Comparison of ENCODE assay signal across 8 mouse cellular contexts in the genomic region with DNA sequence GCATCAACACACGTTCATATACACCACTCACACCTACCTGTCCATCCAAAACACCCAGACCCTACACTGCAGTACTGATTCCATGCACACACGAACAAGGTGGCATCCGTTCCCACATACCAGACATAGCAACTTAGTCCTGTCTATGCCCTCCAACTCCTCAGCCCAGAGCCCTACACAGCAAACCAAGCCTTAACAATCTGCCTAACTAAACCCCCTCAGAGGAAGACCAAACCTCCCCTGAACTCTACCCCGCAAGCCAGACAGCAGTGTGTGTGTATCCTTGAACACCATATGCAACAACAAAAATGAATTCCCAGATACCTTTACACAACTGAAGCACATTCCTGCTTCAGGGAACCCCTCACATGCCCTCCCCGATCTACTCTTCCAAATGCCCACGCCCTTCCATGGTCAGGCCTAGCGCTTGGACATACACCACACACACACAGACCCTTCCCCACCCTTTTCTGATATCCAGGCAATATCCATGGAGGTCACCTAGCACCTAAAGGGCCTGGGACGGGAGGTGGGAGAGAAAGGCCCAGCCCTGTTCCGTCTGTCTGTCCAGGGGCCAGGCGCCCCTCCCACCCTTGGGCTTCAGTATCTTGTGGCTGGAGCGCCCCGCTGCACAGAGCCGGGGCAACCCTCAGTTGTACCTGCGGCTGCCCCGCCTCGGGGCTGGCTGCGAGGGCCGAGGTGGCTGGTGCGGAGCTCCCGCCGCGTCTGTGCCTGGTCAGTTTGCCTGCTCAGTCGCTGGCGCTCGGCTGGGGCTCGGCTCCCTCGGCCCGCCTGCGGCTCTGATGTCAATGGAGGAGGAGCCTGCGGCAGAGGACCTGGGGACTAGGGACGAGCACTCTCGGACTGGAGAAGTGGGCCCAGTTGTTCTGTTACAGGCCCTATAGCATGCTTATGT. TPM values are rescaled to one million over a fixed set of nuclear protein-coding genes. Genes with fewer than 3 reads are reported as not detected.
A peak's percentile ranks its signal among the peaks of the same experiment; 100 is the strongest.
DNase-seq lines count a peak whose midpoint lies in the region; ATAC-seq and TF ChIP-seq lines count a peak whose summit lies in the region.

TSS of gene Camk1 (minus strand) at position 808 of the 916 bp plus-strand sequence.

- peak; percentile 47; the same call in 1 of the 2 replicates for TF ChIP-seq POLR2A in brain, embryonic 14.5 days (IDR thresholded peaks at IDR 0.05; ENCODE audit: borderline replicate concordance, extremely low read depth, insufficient read depth, insufficient read length, poor library complexity, severe bottlenecking)

- ATAC-seq in erythroblast, adult 5-6 weeks (replicated peaks; ENCODE audit: low FRiP score, poor library complexity, severe bottlenecking): peak; percentile 31; the same call in 1 of the 2 replicates
- peak; percentile 83 for ATAC-seq in heart, embryonic 12.5 days (ENCODE audit: insufficient number of reproducible peaks, low FRiP score)
- ATAC-seq in kidney, embryonic 15.5 days (replicated peaks; ENCODE audit: low FRiP score): peak; percentile 89
- peak; percentile 79 for ATAC-seq in liver, embryonic 11.5 days (replicated peaks; ENCODE audit: low FRiP score)
- peak; percentile 76 for ATAC-seq in monocyte, adult 5-6 weeks (replicated peaks; ENCODE audit: insufficient number of reproducible peaks, low FRiP score, low TSS enrichment, poor library complexity, severe bottlenecking)
- ATAC-seq in stomach, embryonic 14.5 days (ENCODE audit: insufficient number of reproducible peaks, insufficient read depth, low FRiP score, low read depth): peak; percentile 77

- no peaks in the 10 kb centered on the region for H3K9me3 ChIP-seq in heart, embryonic 12.5 days (replicated peaks)
- no peaks in the 10 kb centered on the region for H3K9me3 ChIP-seq in kidney, embryonic 15.5 days (replicated peaks)
- H3K9me3 ChIP-seq in liver, embryonic 11.5 days (ENCODE audit: control insufficient read depth, low read length): no peaks in the 10 kb centered on the region
- H3K9me3 ChIP-seq in stomach, embryonic 14.5 days (ENCODE audit: control insufficient read depth, low read depth, low read length): no peaks in the 10 kb centered on the region

- peak within 1 kb of the TSS; percentile 85 for H3K9ac ChIP-seq in heart, embryonic 12.5 days
- peak within 1 kb of the TSS; percentile 98 for H3K9ac ChIP-seq in kidney, embryonic 15.5 days
- peak within 1 kb of the TSS; percentile 71 for H3K9ac ChIP-seq in liver, embryonic 11.5 days (ENCODE audit: low read depth, low read length)
- peak within 1 kb of the TSS; percentile 90 for H3K9ac ChIP-seq in stomach, embryonic 14.5 days (replicated peaks; ENCODE audit: low read depth, low read length)

- H3ac ChIP-seq in C2C12 (ENCODE audit: control insufficient read depth, insufficient read length, low read depth): peak within 1 kb of the TSS; percentile 73

- no peak for TF ChIP-seq CTCF in C2C12 (IDR thresholded peaks at IDR 0.05; ENCODE audit: control insufficient read depth, insufficient read depth, insufficient read length)
- no peak for TF ChIP-seq CTCF in brain, embryonic 14.5 days (IDR thresholded peaks at IDR 0.05; ENCODE audit: borderline replicate concordance, extremely low read depth, insufficient read depth, insufficient read length)

- 12% methylated on average over 32 of the region's 32 CpGs for WGBS in heart, embryonic 12.5 days
- 14% methylated on average over 32 of the region's 32 CpGs for WGBS in kidney, embryonic 15.5 days
- 17% methylated on average over 32 of the region's 32 CpGs for WGBS in liver, embryonic 11.5 days
- 12% methylated on average over 32 of the region's 32 CpGs for WGBS in stomach, embryonic 14.5 days

- peak; percentile 76 for DNase-seq in brain, embryonic 14.5 days (ENCODE audit: low read depth)
- peak; percentile 72 for DNase-seq in liver, embryonic 11.5 days (ENCODE audit: low spot score)

- no peaks in the 10 kb centered on the region for H3K79me3 ChIP-seq in C2C12 (ENCODE audit: low read depth)

- peaks cover 7% of the 10 kb centered on the region for H3K36me3 ChIP-seq in C2C12 (ENCODE audit: control insufficient read depth, insufficient read depth)
- H3K36me3 ChIP-seq in heart, embryonic 12.5 days: peaks cover 26% of the 10 kb centered on the region
- peaks cover 29% of the 10 kb centered on the region for H3K36me3 ChIP-seq in kidney, embryonic 15.5 days
- 0 out of 2 replicates have a peak, but pooled peaks cover 2% of the 10 kb centered on the region for H3K36me3 ChIP-seq in liver, embryonic 11.5 days (ENCODE audit: control insufficient read depth, insufficient read depth, low read length)
- H3K36me3 ChIP-seq in stomach, embryonic 14.5 days (ENCODE audit: control insufficient read depth, insufficient read depth, low read length): peaks cover 22% of the 10 kb centered on the region; the same call in 1 of the 2 replicates

- H3K4me3 ChIP-seq in C2C12 (ENCODE audit: insufficient read depth, poor library complexity, severe bottlenecking): peak within 1 kb of the TSS; percentile 40
- peak within 1 kb of the TSS; percentile 57 for H3K4me3 ChIP-seq in heart, embryonic 12.5 days
- H3K4me3 ChIP-seq in kidney, embryonic 15.5 days (replicated peaks): peak within 1 kb of the TSS; percentile 77
- peak within 1 kb of the TSS; percentile 61 for H3K4me3 ChIP-seq in liver, embryonic 11.5 days (ENCODE audit: low read depth, low read length)
- H3K4me3 ChIP-seq in stomach, embryonic 14.5 days (ENCODE audit: low read depth, low read length): peak within 1 kb of the TSS; percentile 80

- H3K4me1 ChIP-seq in heart, embryonic 12.5 days (replicated peaks): peaks cover 31% of the 10 kb centered on the region
- peaks cover 34% of the 10 kb centered on the region for H3K4me1 ChIP-seq in kidney, embryonic 15.5 days
- peaks cover 13% of the 10 kb centered on the region for H3K4me1 ChIP-seq in liver, embryonic 11.5 days (replicated peaks; ENCODE audit: control insufficient read depth, insufficient read depth, low read length)
- H3K4me1 ChIP-seq in stomach, embryonic 14.5 days (ENCODE audit: control insufficient read depth, insufficient read depth, low read length): peaks cover 13% of the 10 kb centered on the region

- H3K79me2 ChIP-seq in C2C12 (ENCODE audit: control insufficient read depth, insufficient read depth): peaks cover 7% of the 10 kb centered on the region

- peak within 1 kb of the TSS; percentile 46; the same call in 1 of the 2 replicates for H3K27ac ChIP-seq in heart, embryonic 12.5 days (ENCODE audit: poor library complexity, severe bottlenecking)
- H3K27ac ChIP-seq in kidney, embryonic 15.5 days: peak within 1 kb of the TSS; percentile 80
- H3K27ac ChIP-seq in liver, embryonic 11.5 days (ENCODE audit: low read depth, low read length): no peak within 1 kb of the TSS
- H3K27ac ChIP-seq in stomach, embryonic 14.5 days (ENCODE audit: low read length): peak within 1 kb of the TSS; percentile 15; the same call in 1 of the 2 replicates

- H3K27me3 ChIP-seq in C2C12 (ENCODE audit: control insufficient read depth, insufficient read depth, insufficient read length): no peaks in the 10 kb centered on the region
- no peaks in the 10 kb centered on the region for H3K27me3 ChIP-seq in heart, embryonic 12.5 days (replicated peaks)
- H3K27me3 ChIP-seq in kidney, embryonic 15.5 days: no peaks in the 10 kb centered on the region
- H3K27me3 ChIP-seq in liver, embryonic 11.5 days (replicated peaks; ENCODE audit: control insufficient read depth, insufficient read depth, low read length): no peaks in the 10 kb centered on the region
- no peaks in the 10 kb centered on the region for H3K27me3 ChIP-seq in stomach, embryonic 14.5 days (ENCODE audit: control insufficient read depth, insufficient read depth, low read length)

- H3K4me2 ChIP-seq in heart, embryonic 12.5 days: peak within 1 kb of the TSS; percentile 72
- H3K4me2 ChIP-seq in kidney, embryonic 15.5 days: peak within 1 kb of the TSS; percentile 90
- H3K4me2 ChIP-seq in liver, embryonic 11.5 days: peak within 1 kb of the TSS; percentile 86
- peak within 1 kb of the TSS; percentile 78 for H3K4me2 ChIP-seq in stomach, embryonic 14.5 days (replicated peaks; ENCODE audit: low read depth, low read length)

TF ChIP-seq in C2C12, 6 proteins besides CTCF, POLR2A, EP300 and RAD21:
- TF ChIP-seq MYOD1 (IDR thresholded peaks at IDR 0.05; ENCODE audit: control insufficient read depth, insufficient read length, low read depth) (no peak), CEBPB (IDR thresholded peaks at IDR 0.05; ENCODE audit: low read depth) (no peak), USF1 (IDR thresholded peaks at IDR 0.05; ENCODE audit: low read depth) (no peak), MYOG (IDR thresholded peaks at IDR 0.05; ENCODE audit: control insufficient read depth, extremely low read depth, insufficient read length) (no peak), FOSL1 (IDR thresholded peaks at IDR 0.05; ENCODE audit: insufficient read depth, low read length, poor library complexity, severe bottlenecking) (no peak), MAX (IDR thresholded peaks at IDR 0.05) (no peak)
TF ChIP-seq in C2C12: peak in this region for 0.

RNA-seq across cellular contexts. Expression of gene Camk1, which starts in this region (rescaled TPM):
- 43.2 TPM for polyA plus RNA-seq in C2C12 (2012; fragmentation: generic; extraction: Trizol)
- polyA plus RNA-seq in brain, embryonic 14.5 days (2012; rRNA removed): 62.7 and 64.7 TPM in 2 replicates
- total RNA-seq in erythroblast, adult 5-6 weeks (2015; ENCODE audit: low replicate concordance): 4.6 and 6.5 TPM in 2 replicates
- total RNA-seq in erythroblast, adult 5-6 weeks (2017; ENCODE audit: low replicate concordance): 7.1 and 11.8 TPM in 2 replicates
- 110 and 113 TPM in 2 replicates for polyA plus RNA-seq in heart, embryonic 12.5 days (2016; fragmentation: Nextera tagmentation; extraction: Ambion mirVana)
- polyA plus RNA-seq in kidney, embryonic 15.5 days (2015; fragmentation: Nextera tagmentation; extraction: Ambion mirVana): 103 and 111 TPM in 2 replicates
- polyA plus RNA-seq in liver, embryonic 11.5 days (2014; fragmentation: Nextera tagmentation; extraction: Ambion mirVana): 48.5 and 49.1 TPM in 2 replicates
- total RNA-seq in monocyte, adult 5-6 weeks (2017): 27.9 to 116 TPM (median 103 TPM) in 3 replicates
- polyA plus RNA-seq in stomach, embryonic 14.5 days (2014; fragmentation: Nextera tagmentation; extraction: Ambion mirVana): 102 and 107 TPM in 2 replicates

Comparison
In these comparisons a context has a peak if more than half of its experiments do, and no peak if none do; other contexts are left out.
1. ATAC-seq: peak in every context shown above with its lines; median percentile 89 in kidney, embryonic 15.5 days; 83 in heart, embryonic 12.5 days; 79 in liver, embryonic 11.5 days; 77 in stomach, embryonic 14.5 days; 76 in monocyte, adult 5-6 weeks; 31 in erythroblast, adult 5-6 weeks.